Mouse (Mus musculus): ENCODE results near the gene Phyhd1. TPM values are rescaled to one million over a fixed set of nuclear protein-coding genes. Genes with fewer than 3 reads are reported as not detected.

The Phyhd1 gene
- total RNA-seq, 2 experiments from 2014 or later = 0.35 to 2.8 TPM

Other genes with a start within 250 kb of the Phyhd1 start
- 9.5 and 18.5 TPM in 2 replicates for gene Wdr34, start 217.3 kb upstream of the Phyhd1 start, total RNA-seq (2015)
- gene Wdr34, start 217.3 kb upstream of the Phyhd1 start, total RNA-seq (2017) = 9.4 and 10.3 TPM in 2 replicates
- 465 and 470 TPM in 2 replicates for gene Set, start 208.8 kb upstream of the Phyhd1 start, total RNA-seq (2015)
- gene Set, start 208.8 kb upstream of the Phyhd1 start, total RNA-seq (2017) = 1,489 and 2,093 TPM in 2 replicates
- 3.1 and 3.6 TPM in 2 replicates for gene Pkn3, start 188.5 kb upstream of the Phyhd1 start, total RNA-seq (2015)
- 7.9 and 10.2 TPM in 2 replicates for gene Pkn3, start 188.5 kb upstream of the Phyhd1 start, total RNA-seq (2017)
- gene Zdhhc12, start 172.6 kb upstream of the Phyhd1 start, total RNA-seq (2015) = 17.4 and 18.2 TPM in 2 replicates
- 10.7 and 13.3 TPM in 2 replicates for gene Zdhhc12, start 172.6 kb upstream of the Phyhd1 start, total RNA-seq (2017)
- 8.8 and 9.4 TPM in 2 replicates for gene Zer1, start 141.6 kb upstream of the Phyhd1 start, total RNA-seq (2015)
- gene Zer1, start 141.6 kb upstream of the Phyhd1 start, total RNA-seq (2017) = 6.9 and 7.9 TPM in 2 replicates
- 28.8 and 29.0 TPM in 2 replicates for gene Tbc1d13, start 132.5 kb upstream of the Phyhd1 start, total RNA-seq (2015)
- gene Tbc1d13, start 132.5 kb upstream of the Phyhd1 start, total RNA-seq (2017) = 47.2 and 65.0 TPM in 2 replicates
- gene Endog, start 94.7 kb upstream of the Phyhd1 start, total RNA-seq (2015) = 10.2 and 12.7 TPM in 2 replicates
- 4.0 and 11.6 TPM in 2 replicates for gene Endog, start 94.7 kb upstream of the Phyhd1 start, total RNA-seq (2017)
- gene Spout1, start 87.7 kb upstream of the Phyhd1 start, total RNA-seq (2015) = 21.5 and 28.3 TPM in 2 replicates
- 40.1 and 44.2 TPM in 2 replicates for gene Spout1, start 87.7 kb upstream of the Phyhd1 start, total RNA-seq (2017)
- 3.0 and 5.5 TPM in 2 replicates for gene Kyat1, start 60.4 kb upstream of the Phyhd1 start, total RNA-seq (2015)
- 7.0 and 8.5 TPM in 2 replicates for gene Kyat1, start 60.4 kb upstream of the Phyhd1 start, total RNA-seq (2017)
- gene Lrrc8a, start 28.5 kb upstream of the Phyhd1 start, total RNA-seq (2015) = 11.7 and 11.9 TPM in 2 replicates
- 7.0 and 7.4 TPM in 2 replicates for gene Lrrc8a, start 28.5 kb upstream of the Phyhd1 start, total RNA-seq (2017)
- not detected in 2 replicates for gene Gm28035, start 25.6 kb upstream of the Phyhd1 start, total RNA-seq (2015)
- gene Gm28035, start 25.6 kb upstream of the Phyhd1 start, total RNA-seq (2017) = 0.07 TPM in 1 of 2 replicates, not detected in the other
- not detected in 2 replicates for gene Gm28038, start 14.8 kb downstream of the Phyhd1 start, total RNA-seq (2015)
- gene Gm28038, start 14.8 kb downstream of the Phyhd1 start, total RNA-seq (2017) = not detected in 2 replicates
- 5.9 TPM in 2 replicates for gene Dolk, start 20.1 kb downstream of the Phyhd1 start, total RNA-seq (2015)
- 9.3 and 14.1 TPM in 2 replicates for gene Dolk, start 20.1 kb downstream of the Phyhd1 start, total RNA-seq (2017)
- gene Nup188, start 20.2 kb downstream of the Phyhd1 start, total RNA-seq (2015) = 34.3 and 35.8 TPM in 2 replicates
- 21.6 and 21.7 TPM in 2 replicates for gene Nup188, start 20.2 kb downstream of the Phyhd1 start, total RNA-seq (2017)
- gene Sh3glb2, start 93.1 kb downstream of the Phyhd1 start, total RNA-seq (2015) = 16.1 and 16.7 TPM in 2 replicates
- gene Sh3glb2, start 93.1 kb downstream of the Phyhd1 start, total RNA-seq (2017) = 23.4 and 24.8 TPM in 2 replicates
- gene Miga2, start 98.0 kb downstream of the Phyhd1 start, total RNA-seq (2015) = 4.2 and 5.0 TPM in 2 replicates
- 11.7 and 12.3 TPM in 2 replicates for gene Miga2, start 98.0 kb downstream of the Phyhd1 start, total RNA-seq (2017)
- 4.0 and 8.1 TPM in 2 replicates for gene Dolpp1, start 126.1 kb downstream of the Phyhd1 start, total RNA-seq (2015)
- gene Dolpp1, start 126.1 kb downstream of the Phyhd1 start, total RNA-seq (2017) = 16.3 and 26.0 TPM in 2 replicates
- gene Crat, start 149.6 kb downstream of the Phyhd1 start, total RNA-seq (2015) = 21.2 and 31.7 TPM in 2 replicates
- 8.4 and 9.1 TPM in 2 replicates for gene Crat, start 149.6 kb downstream of the Phyhd1 start, total RNA-seq (2017)
- 75.9 and 90.4 TPM in 2 replicates for gene Ptpa, start 149.8 kb downstream of the Phyhd1 start, total RNA-seq (2015)
- 63.0 and 63.3 TPM in 2 replicates for gene Ptpa, start 149.8 kb downstream of the Phyhd1 start, total RNA-seq (2017)
- gene Ier5l, start 208.0 kb downstream of the Phyhd1 start, total RNA-seq (2015) = 0.07 and 0.12 TPM in 2 replicates
- gene Ier5l, start 208.0 kb downstream of the Phyhd1 start, total RNA-seq (2017) = 0.10 and 0.96 TPM in 2 replicates

Measured in megakaryocyte progenitor cell, adult 5-6 weeks (primary cell).